Mouse (Mus musculus) olfactory bulb, adult 2 months (tissue): ENCODE data around the gene Dpm3. TPM values are rescaled to one million over a fixed set of nuclear protein-coding genes. Genes with fewer than 3 reads are reported as not detected.

Experiments used
- H3K27ac ChIP-seq: fragments of 200-500 bp; 2 replicates; pipeline ENCODE4 v1.5.1; 2012; ENCODE audit warnings: low read depth, low read length; ENCODE audit not compliant: insufficient read depth
- H3K4me1 ChIP-seq: fragments of 200-500 bp; 2 replicates; pipeline ENCODE4 v1.6.1; 2012; ENCODE audit warnings: low read length; ENCODE audit not compliant: control insufficient read depth, insufficient read depth
- H3K4me3 ChIP-seq: fragments of 200-500 bp; 2 replicates; pipeline ENCODE4 v1.5.1; 2012; ENCODE audit warnings: mild to moderate bottlenecking, low read depth, low read length, moderate library complexity; ENCODE audit not compliant: insufficient read depth
- CTCF ChIP-seq: fragments of 200-500 bp; IDR thresholded peaks from 2 replicates; pipeline ENCODE4 v1.5.1; 2012; ENCODE audit warnings: low read depth, mild to moderate bottlenecking, low read length, moderate library complexity; ENCODE audit not compliant: insufficient read depth
- POLR2A ChIP-seq: fragments of 200-500 bp; IDR thresholded peaks from 2 replicates; pipeline ENCODE4 v1.6.1; 2012; ENCODE audit warnings: mild to moderate bottlenecking, low read depth, low read length, moderate library complexity; ENCODE audit not compliant: insufficient read depth
- WGBS: fragments of 180-500 bp; shearing (Covaris S2); methylation state at CpG from one replicate; pipeline ENCODE4 v1.1.7; 2018; 5-methylcytosine and 5-hydroxymethylcytosine counted together
- polyA plus RNA-seq: library from polyadenylated mRNA; stranded (reverse); fragments of >200 nt; gene quantifications from 2 replicates; pipeline ENCODE4 v1.2.4, GENCODE M21; 2012; ENCODE audit warnings: low replicate concordance; ENCODE audit not compliant: missing spikeins, insufficient read depth, insufficient read length

The Dpm3 gene
- polyA plus RNA-seq, 1 experiment: not detected

- no peak for TF ChIP-seq POLR2A
- no peak for TF ChIP-seq CTCF
- Histone ChIP-seq H3K27ac (no peak overlapping the region), H3K4me3 (no peak overlapping the region), H3K4me1 (peaks cover 10% of the 10 kb centered on the region)
- 9% methylated on average over 17 of the region's 17 CpGs for WGBS
These were observed 7.7 kb upstream of the Dpm3 start for GRCm38 (mm10) chr3:89251365-89251895.

GRCm38 (mm10) chr3:89254994-89255393, 4.2 kb upstream of the Dpm3 start:
- 94% methylated on average over 5 of the region's 5 CpGs for WGBS
- Histone ChIP-seq H3K27ac (no peak overlapping the region), H3K4me3 (no peak overlapping the region), H3K4me1 (peaks cover 5% of the 10 kb centered on the region)
- TF ChIP-seq POLR2A: no peak
- TF ChIP-seq CTCF: no peak

GRCm38 (mm10) chr3:89256177-89256576, 3.0 kb upstream of the Dpm3 start:
- Histone ChIP-seq H3K4me3 (no peak overlapping the region), H3K27ac (no peak overlapping the region), H3K4me1 (peaks cover 4% of the 10 kb centered on the region)
- TF ChIP-seq POLR2A: no peak
- TF ChIP-seq CTCF: no peak
- 66% methylated on average over 5 of the region's 5 CpGs for WGBS

- WGBS: 75% methylated on average over 3 of the region's 3 CpGs
- H3K27ac ChIP-seq: no peak overlapping the region
- TF ChIP-seq POLR2A: no peak
- no peak for TF ChIP-seq CTCF
These were observed 1.1 kb downstream of the Dpm3 start for GRCm38 (mm10) chr3:89260211-89260610.

GRCm38 (mm10) chr3:89262417-89262816, 3.3 kb downstream of the Dpm3 start:
- H3K27ac ChIP-seq: no peak overlapping the region
- 80% methylated on average over 10 of the region's 10 CpGs for WGBS

More at GRCm38 (mm10) chr3:89260211-89260610, 1.1 kb downstream of the Dpm3 start:
- Histone ChIP-seq H3K4me3 (no peak overlapping the region), H3K4me1 (no peaks in the 10 kb centered on the region)

GRCm38 (mm10) chr3:89266439-89266893, 7.3 kb downstream of the Dpm3 start:
- peaks cover 24% of the 10 kb centered on the region for H3K4me1 ChIP-seq
- under 1% methylated on average over 20 of the region's 20 CpGs for WGBS
- peak overlapping the region; percentile 93 for H3K4me3 ChIP-seq
- TF ChIP-seq CTCF (no peak), POLR2A (peak; percentile 76)
- peak overlapping the region; percentile 64; the same call in 1 of the 2 replicates for H3K27ac ChIP-seq

More at GRCm38 (mm10) chr3:89262417-89262816, 3.3 kb downstream of the Dpm3 start:
- no peak for TF ChIP-seq POLR2A
- TF ChIP-seq CTCF: no peak
- Histone ChIP-seq H3K4me1 (peaks cover 2% of the 10 kb centered on the region), H3K4me3 (no peak overlapping the region)

- TF ChIP-seq CTCF (no peak), POLR2A (no peak)
- Histone ChIP-seq H3K27ac (no peak overlapping the region), H3K4me3 (no peak overlapping the region), H3K4me1 (peaks cover 24% of the 10 kb centered on the region)
- WGBS: 71% methylated on average over 8 of the region's 8 CpGs
These were observed 9.8 kb downstream of the Dpm3 start for GRCm38 (mm10) chr3:89268916-89269315.

- Histone ChIP-seq H3K27ac (peak within 1 kb of the TSS; percentile 49), H3K4me3 (peak within 1 kb of the TSS; percentile 72), H3K4me1 (peaks cover 24% of the 10 kb centered on the region)
- 1% methylated on average over 39 of the region's 39 CpGs for WGBS
- no peak for TF ChIP-seq CTCF
- TF ChIP-seq POLR2A: peak; percentile 84
These were observed 11.0 kb downstream of the Dpm3 start, which contains the start of gene Slc50a1 for GRCm38 (mm10) chr3:89270051-89270755. Slc50a1 (minus strand) TSS chr3:89270570.

GRCm38 (mm10) chr3:89270891-89271290, 11.7 kb downstream of the Dpm3 start:
- TF ChIP-seq CTCF (no peak), POLR2A (no peak)
- Histone ChIP-seq H3K27ac (no peak overlapping the region), H3K4me3 (no peak overlapping the region), H3K4me1 (peaks cover 24% of the 10 kb centered on the region)
- WGBS: 34% methylated on average over 6 of the region's 6 CpGs

- H3K4me3 ChIP-seq: no peak overlapping the region
- 67% methylated on average over 6 of the region's 6 CpGs for WGBS
- TF ChIP-seq POLR2A (no peak), CTCF (no peak)
- no peak overlapping the region for H3K27ac ChIP-seq
- peaks cover 24% of the 10 kb centered on the region for H3K4me1 ChIP-seq
These were observed 12.6 kb downstream of the Dpm3 start for GRCm38 (mm10) chr3:89271760-89272159.
